Mouse (Mus musculus) E14TG2a.4 (cell line): Measurements from ENCODE around the gene Ppfibp1.

Experiments
- H3K27me3 ChIP-seq: 2 replicates; pipeline ENCODE4 v1.6.1; 2014; ENCODE audit warnings: low read length, control low read depth; ENCODE audit not compliant: insufficient read depth
- H3K36me3 ChIP-seq: 2 replicates; pipeline ENCODE4 v1.6.1; 2014; ENCODE audit warnings: low read length, control low read depth; ENCODE audit not compliant: insufficient read depth
- H3K4me1 ChIP-seq: replicated peaks from 2 replicates; pipeline ENCODE4 v1.6.1; 2014; ENCODE audit warnings: low read depth, low read length, control low read depth
- H3K4me3 ChIP-seq: replicated peaks from 2 replicates; pipeline ENCODE4 v1.5.1; 2014; ENCODE audit warnings: mild to moderate bottlenecking, low read length
- H3K9me3 ChIP-seq: 2 replicates; pipeline ENCODE4 v1.6.1; 2014; ENCODE audit warnings: low read length, control low read depth
- CTCF ChIP-seq: conservative IDR thresholded peaks from 2 replicates; pipeline ENCODE4 v1.5.1; 2014; ENCODE audit warnings: low read length
- NANOG ChIP-seq: IDR thresholded peaks from 2 replicates; pipeline ENCODE4 v1.6.1; 2014; ENCODE audit warnings: borderline replicate concordance, low read length, mixed read lengths
- POU5F1 ChIP-seq: IDR thresholded peaks from 2 replicates; pipeline ENCODE4 v1.6.1; 2014; ENCODE audit warnings: low read length, borderline replicate concordance

Ppfibp1 gene

GRCm38 (mm10) chr6:146973406-146973805 is 85.1 kb downstream of the Ppfibp1 start:
- no peak for TF ChIP-seq POU5F1
- Histone ChIP-seq H3K27me3 (no peaks in the 10 kb centered on the region), H3K36me3 (peaks cover 9% of the 10 kb centered on the region; the same call in 1 of the 2 replicates), H3K4me1 (peaks cover 3% of the 10 kb centered on the region), H3K4me3 (no peak overlapping the region), H3K9me3 (no peaks in the 10 kb centered on the region)

GRCm38 (mm10) chr6:146973830-146974229 is 85.5 kb downstream of the Ppfibp1 start:
- H3K36me3 ChIP-seq = peaks cover 9% of the 10 kb centered on the region; the same call in 1 of the 2 replicates
- TF ChIP-seq POU5F1 (no peak), CTCF (no peak), NANOG (no peak)
- H3K4me3 ChIP-seq = no peak overlapping the region

DNA sequence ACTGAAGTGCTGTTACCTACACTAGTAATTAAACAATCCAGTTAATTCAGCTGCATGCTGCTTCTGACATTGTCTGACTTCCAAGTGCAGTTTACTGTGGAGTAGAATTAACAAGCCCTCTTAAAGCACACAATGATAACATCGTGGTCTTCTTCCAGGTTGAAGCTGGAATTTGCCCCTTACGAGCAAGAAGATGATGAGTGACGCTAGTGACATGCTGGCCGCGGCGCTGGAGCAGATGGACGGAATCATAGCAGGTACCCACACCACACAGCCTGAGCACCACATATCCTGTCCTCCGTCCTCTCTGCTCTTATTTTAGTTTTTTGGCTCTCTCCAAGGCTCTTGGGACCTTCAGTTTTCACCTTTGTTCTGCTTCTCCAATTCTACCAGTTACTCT is 88.2 kb downstream of the Ppfibp1 start:
- Histone ChIP-seq H3K36me3 (peaks cover 9% of the 10 kb centered on the region; the same call in 1 of the 2 replicates), H3K9me3 (no peaks in the 10 kb centered on the region), H3K4me1 (peaks cover under 1% of the 10 kb centered on the region; the same call in 1 of the 2 replicates), H3K4me3 (no peak overlapping the region), H3K27me3 (no peaks in the 10 kb centered on the region)
- TF ChIP-seq NANOG (no peak), CTCF (no peak), POU5F1 (no peak)

More at GRCm38 (mm10) chr6:146973830-146974229, 85.5 kb downstream of the Ppfibp1 start:
- Histone ChIP-seq H3K27me3 (no peaks in the 10 kb centered on the region), H3K4me1 (peaks cover 3% of the 10 kb centered on the region), H3K9me3 (no peaks in the 10 kb centered on the region)

- Histone ChIP-seq H3K36me3 (peaks cover 9% of the 10 kb centered on the region; the same call in 1 of the 2 replicates), H3K27me3 (no peaks in the 10 kb centered on the region), H3K4me1 (peaks cover 3% of the 10 kb centered on the region; the same call in 1 of the 2 replicates), H3K4me3 (no peak overlapping the region), H3K9me3 (no peaks in the 10 kb centered on the region)
- TF ChIP-seq POU5F1 (no peak), NANOG (no peak), CTCF (peak; percentile 26; the same call in 1 of the 2 replicates)
These were observed 90.4 kb downstream of the Ppfibp1 start for GRCm38 (mm10) chr6:146978691-146979114.

GRCm38 (mm10) chr6:146979115-146979744 is 90.9 kb downstream of the Ppfibp1 start:
- H3K9me3 ChIP-seq = no peaks in the 10 kb centered on the region
- H3K36me3 ChIP-seq = peaks cover 9% of the 10 kb centered on the region; the same call in 1 of the 2 replicates
- no peak overlapping the region for H3K4me3 ChIP-seq
- no peak for TF ChIP-seq POU5F1
- TF ChIP-seq NANOG = no peak
- TF ChIP-seq CTCF = no peak
- H3K4me1 ChIP-seq = peaks cover 3% of the 10 kb centered on the region; the same call in 1 of the 2 replicates
- no peaks in the 10 kb centered on the region for H3K27me3 ChIP-seq

DNA sequence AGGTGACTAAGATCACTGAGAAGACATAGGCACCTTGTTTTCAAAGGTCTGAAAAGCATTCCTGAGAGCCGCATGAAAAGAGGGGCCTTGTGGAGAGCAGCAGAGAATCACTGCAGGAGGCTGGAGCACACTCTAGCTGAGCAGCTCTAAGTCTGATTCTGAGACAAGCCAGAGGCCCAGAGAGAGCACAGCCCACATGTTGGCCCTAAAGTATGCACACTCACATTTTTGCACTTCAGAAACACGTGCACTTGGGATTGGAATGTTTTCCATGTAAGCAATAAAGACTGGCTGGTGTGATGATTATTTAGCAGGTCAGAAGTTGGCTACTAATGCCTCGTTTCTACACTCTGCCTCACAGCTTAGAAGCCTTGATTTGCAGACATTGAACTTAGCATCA is 91.7 kb downstream of the Ppfibp1 start:
- TF ChIP-seq POU5F1 = no peak
- TF ChIP-seq CTCF = no peak
- no peak for TF ChIP-seq NANOG

DNA sequence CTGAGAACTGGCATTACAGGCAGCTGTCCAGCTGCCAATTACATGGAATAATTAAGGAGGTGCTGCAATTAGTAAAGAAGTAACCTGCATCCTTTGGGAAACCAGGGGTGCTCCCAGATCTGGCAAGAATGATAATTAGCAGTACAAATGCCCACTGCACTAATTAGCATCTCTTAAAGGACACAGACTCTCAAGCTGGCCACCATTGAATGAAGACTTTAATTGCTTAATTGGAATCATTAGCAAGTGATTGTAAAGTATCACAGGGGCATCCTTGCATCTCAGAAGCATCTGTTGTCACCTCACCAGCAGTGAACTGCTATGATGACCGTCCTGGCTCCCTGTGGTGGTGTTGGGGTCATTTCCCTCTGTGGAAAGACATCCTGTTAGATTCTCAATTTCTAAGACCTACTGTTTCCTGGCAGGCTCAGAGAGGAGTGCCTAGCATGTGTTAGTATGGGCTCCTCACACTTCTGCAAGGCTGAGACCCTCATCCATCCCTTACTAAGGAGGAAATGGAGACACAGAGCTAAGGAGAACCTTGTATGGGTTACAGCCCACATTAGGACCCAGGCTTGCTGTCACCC is 93.1 kb downstream of the Ppfibp1 start:
- Histone ChIP-seq H3K9me3 (no peaks in the 10 kb centered on the region), H3K27me3 (no peaks in the 10 kb centered on the region), H3K4me1 (peaks cover 3% of the 10 kb centered on the region; the same call in 1 of the 2 replicates), H3K36me3 (peaks cover 9% of the 10 kb centered on the region; the same call in 1 of the 2 replicates), H3K4me3 (no peak overlapping the region)
- TF ChIP-seq NANOG = no peak
- no peak for TF ChIP-seq CTCF
- no peak for TF ChIP-seq POU5F1

More for the DNA sequence above, 91.7 kb downstream of the Ppfibp1 start:
- Histone ChIP-seq H3K4me3 (no peak overlapping the region), H3K27me3 (no peaks in the 10 kb centered on the region), H3K36me3 (peaks cover 9% of the 10 kb centered on the region; the same call in 1 of the 2 replicates), H3K9me3 (no peaks in the 10 kb centered on the region), H3K4me1 (peaks cover 3% of the 10 kb centered on the region; the same call in 1 of the 2 replicates)

- H3K9me3 ChIP-seq = no peaks in the 10 kb centered on the region
- H3K4me1 ChIP-seq = peaks cover 3% of the 10 kb centered on the region; the same call in 1 of the 2 replicates
- no peak overlapping the region for H3K4me3 ChIP-seq
- H3K36me3 ChIP-seq = no peaks in the 10 kb centered on the region
- no peak for TF ChIP-seq NANOG
- no peak for TF ChIP-seq CTCF
- no peak for TF ChIP-seq POU5F1
- H3K27me3 ChIP-seq = no peaks in the 10 kb centered on the region
These were observed 96.3 kb downstream of the Ppfibp1 start for GRCm38 (mm10) chr6:146984569-146984968.

DNA sequence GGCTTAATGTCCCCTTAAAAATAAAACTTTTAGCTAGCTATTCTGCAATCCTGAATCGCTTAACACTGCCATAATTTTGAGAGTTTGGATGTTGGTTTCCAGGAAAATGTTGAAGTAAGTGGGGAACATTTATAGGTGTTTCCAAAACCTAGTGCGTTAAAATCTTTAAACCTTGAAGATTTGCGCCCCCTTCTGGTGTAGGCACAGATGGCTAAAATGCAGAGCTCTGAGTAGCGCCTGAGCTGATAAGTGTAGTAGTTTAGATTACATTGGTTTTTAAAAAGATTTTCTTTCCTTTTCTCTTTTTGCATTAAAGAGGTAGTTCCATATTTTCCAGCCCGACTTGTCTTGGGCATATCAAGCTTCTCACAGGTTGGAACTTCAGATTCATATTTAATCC is 105.9 kb downstream of the Ppfibp1 start:
- Histone ChIP-seq H3K4me3 (no peak overlapping the region), H3K9me3 (no peaks in the 10 kb centered on the region), H3K36me3 (peaks cover 21% of the 10 kb centered on the region), H3K4me1 (no peaks in the 10 kb centered on the region), H3K27me3 (no peaks in the 10 kb centered on the region)
- no peak for TF ChIP-seq NANOG
- peak; percentile 71 for TF ChIP-seq CTCF
- no peak for TF ChIP-seq POU5F1
